Mouse (Mus musculus): ENCODE data around the gene Atp1a2. TPM values are rescaled to one million over a fixed set of nuclear protein-coding genes. Genes with fewer than 3 reads are reported as not detected.

The Atp1a2 gene
- polyA plus RNA-seq, 1 experiment from 2014 or later, result 12.9 TPM

GRCm38 (mm10) chr1:172302851-172303250, 5.0 kb upstream of the Atp1a2 start:
- Histone ChIP-seq H3K4me2 (ENCODE audit: low read length) (no peak overlapping the region), H3K4me3 (ENCODE audit: low read depth, low read length) (no peak overlapping the region), H3K27me3 (replicated peaks; ENCODE audit: control insufficient read depth, insufficient read depth, low read length) (no peaks in the 10 kb centered on the region), H3K9ac (ENCODE audit: low read length) (no peak overlapping the region), H3K27ac (ENCODE audit: low read depth, low read length) (no peak overlapping the region), H3K9me3 (replicated peaks; ENCODE audit: control insufficient read depth, low read length) (no peaks in the 10 kb centered on the region), H3K36me3 (ENCODE audit: control insufficient read depth, insufficient read depth, low read length) (no peaks in the 10 kb centered on the region), H3K4me1 (ENCODE audit: control insufficient read depth, insufficient read depth, low read length) (peaks cover 13% of the 10 kb centered on the region; the same call in 1 of the 2 replicates)
- 12% methylated on average over 6 of the region's 6 CpGs for WGBS
- ATAC-seq (no peak), DNase-seq (ENCODE audit: low spot score) (no peak)

GRCm38 (mm10) chr1:172302311-172302710, 4.4 kb upstream of the Atp1a2 start:
- no peak overlapping the region for H3K27ac ChIP-seq (ENCODE audit: low read depth, low read length)
- H3K36me3 ChIP-seq (ENCODE audit: control insufficient read depth, insufficient read depth, low read length), result no peaks in the 10 kb centered on the region

GRCm38 (mm10) chr1:172301180-172301579, 3.3 kb upstream of the Atp1a2 start:
- H3K4me2 ChIP-seq (ENCODE audit: low read length), result no peak overlapping the region
- H3K4me1 ChIP-seq (ENCODE audit: control insufficient read depth, insufficient read depth, low read length), result peaks cover 8% of the 10 kb centered on the region; the same call in 1 of the 2 replicates
- ATAC-seq (peak; percentile 37; the same call in 1 of the 2 replicates), DNase-seq (ENCODE audit: low spot score) (no peak)
- no peaks in the 10 kb centered on the region for H3K9me3 ChIP-seq (replicated peaks; ENCODE audit: control insufficient read depth, low read length)
- no peaks in the 10 kb centered on the region for H3K36me3 ChIP-seq (ENCODE audit: control insufficient read depth, insufficient read depth, low read length)
- 50% methylated on average over 12 of the region's 12 CpGs for WGBS
- H3K27ac ChIP-seq (ENCODE audit: low read depth, low read length), result no peak overlapping the region
- H3K27me3 ChIP-seq (replicated peaks; ENCODE audit: control insufficient read depth, insufficient read depth, low read length), result no peaks in the 10 kb centered on the region
- no peak overlapping the region for H3K4me3 ChIP-seq (ENCODE audit: low read depth, low read length)
- H3K9ac ChIP-seq (ENCODE audit: low read length), result no peak overlapping the region

More at GRCm38 (mm10) chr1:172302311-172302710, 4.4 kb upstream of the Atp1a2 start:
- H3K9me3 ChIP-seq (replicated peaks; ENCODE audit: control insufficient read depth, low read length), result no peaks in the 10 kb centered on the region
- ATAC-seq, result no peak
- no peak overlapping the region for H3K4me2 ChIP-seq (ENCODE audit: low read length)
- 69% methylated on average over 3 of the region's 3 CpGs for WGBS
- no peak overlapping the region for H3K4me3 ChIP-seq (ENCODE audit: low read depth, low read length)
- DNase-seq (ENCODE audit: low spot score), result no peak
- H3K27me3 ChIP-seq (replicated peaks; ENCODE audit: control insufficient read depth, insufficient read depth, low read length), result no peaks in the 10 kb centered on the region
- H3K4me1 ChIP-seq (ENCODE audit: control insufficient read depth, insufficient read depth, low read length), result peaks cover 10% of the 10 kb centered on the region; the same call in 1 of the 2 replicates
- no peak overlapping the region for H3K9ac ChIP-seq (ENCODE audit: low read length)

GRCm38 (mm10) chr1:172300247-172300646, 2.4 kb upstream of the Atp1a2 start:
- WGBS, result 63% methylated on average over 5 of the region's 5 CpGs
- no peaks in the 10 kb centered on the region for H3K36me3 ChIP-seq (ENCODE audit: control insufficient read depth, insufficient read depth, low read length)
- no peak overlapping the region for H3K4me2 ChIP-seq (ENCODE audit: low read length)
- H3K27ac ChIP-seq (ENCODE audit: low read depth, low read length), result no peak overlapping the region
- ATAC-seq, result no peak
- no peak overlapping the region for H3K9ac ChIP-seq (ENCODE audit: low read length)
- H3K4me1 ChIP-seq (ENCODE audit: control insufficient read depth, insufficient read depth, low read length), result peaks cover 15% of the 10 kb centered on the region; the same call in 1 of the 2 replicates
- no peak for DNase-seq (ENCODE audit: low spot score)
- no peaks in the 10 kb centered on the region for H3K9me3 ChIP-seq (replicated peaks; ENCODE audit: control insufficient read depth, low read length)
- H3K4me3 ChIP-seq (ENCODE audit: low read depth, low read length), result no peak overlapping the region
- no peaks in the 10 kb centered on the region for H3K27me3 ChIP-seq (replicated peaks; ENCODE audit: control insufficient read depth, insufficient read depth, low read length)

GRCm38 (mm10) chr1:172299528-172299927, 1.7 kb upstream of the Atp1a2 start:
- H3K9me3 ChIP-seq (replicated peaks; ENCODE audit: control insufficient read depth, low read length), result no peaks in the 10 kb centered on the region
- H3K4me3 ChIP-seq (ENCODE audit: low read depth, low read length), result no peak overlapping the region
- H3K27ac ChIP-seq (ENCODE audit: low read depth, low read length), result no peak overlapping the region
- no peak for DNase-seq (ENCODE audit: low spot score)
- 73% methylated on average over 7 of the region's 7 CpGs for WGBS
- no peak overlapping the region for H3K4me2 ChIP-seq (ENCODE audit: low read length)
- ATAC-seq, result no peak
- no peaks in the 10 kb centered on the region for H3K27me3 ChIP-seq (replicated peaks; ENCODE audit: control insufficient read depth, insufficient read depth, low read length)
- H3K4me1 ChIP-seq (ENCODE audit: control insufficient read depth, insufficient read depth, low read length), result peaks cover 22% of the 10 kb centered on the region; the same call in 1 of the 2 replicates
- no peaks in the 10 kb centered on the region for H3K36me3 ChIP-seq (ENCODE audit: control insufficient read depth, insufficient read depth, low read length)
- no peak overlapping the region for H3K9ac ChIP-seq (ENCODE audit: low read length)

GRCm38 (mm10) chr1:172296816-172297510, 901 bp downstream of the Atp1a2 start:
- Histone ChIP-seq H3K4me1 (ENCODE audit: control insufficient read depth, insufficient read depth, low read length) (peaks cover 22% of the 10 kb centered on the region; the same call in 1 of the 2 replicates), H3K9me3 (replicated peaks; ENCODE audit: control insufficient read depth, low read length) (no peaks in the 10 kb centered on the region), H3K4me2 (ENCODE audit: low read length) (peak overlapping the region; percentile 37), H3K27me3 (replicated peaks; ENCODE audit: control insufficient read depth, insufficient read depth, low read length) (no peaks in the 10 kb centered on the region), H3K27ac (ENCODE audit: low read depth, low read length) (peak overlapping the region; percentile 62; the same call in 1 of the 2 replicates), H3K36me3 (ENCODE audit: control insufficient read depth, insufficient read depth, low read length) (no peaks in the 10 kb centered on the region), H3K9ac (ENCODE audit: low read length) (peak overlapping the region; percentile 49), H3K4me3 (ENCODE audit: low read depth, low read length) (peak overlapping the region; percentile 17)
- ATAC-seq (no peak), DNase-seq (ENCODE audit: low spot score) (no peak)
- WGBS, result 77% methylated on average over 6 of the region's 6 CpGs

GRCm38 (mm10) chr1:172295751-172296197, 2.1 kb downstream of the Atp1a2 start:
- ATAC-seq, result peak; percentile 86
- Histone ChIP-seq H3K36me3 (ENCODE audit: control insufficient read depth, insufficient read depth, low read length) (no peaks in the 10 kb centered on the region), H3K27ac (ENCODE audit: low read depth, low read length) (peak overlapping the region; percentile 62), H3K27me3 (replicated peaks; ENCODE audit: control insufficient read depth, insufficient read depth, low read length) (no peaks in the 10 kb centered on the region), H3K4me2 (ENCODE audit: low read length) (peak overlapping the region; percentile 37), H3K4me1 (ENCODE audit: control insufficient read depth, insufficient read depth, low read length) (peaks cover 19% of the 10 kb centered on the region; the same call in 1 of the 2 replicates), H3K4me3 (ENCODE audit: low read depth, low read length) (no peak overlapping the region; the same call in 1 of the 2 replicates), H3K9ac (ENCODE audit: low read length) (no peak overlapping the region), H3K9me3 (replicated peaks; ENCODE audit: control insufficient read depth, low read length) (no peaks in the 10 kb centered on the region)
- 22% methylated on average over 4 of the region's 4 CpGs for WGBS
- DNase-seq (ENCODE audit: low spot score), result peak; percentile 74

- no peaks in the 10 kb centered on the region for H3K27me3 ChIP-seq (replicated peaks; ENCODE audit: control insufficient read depth, insufficient read depth, low read length)
- 0 out of 2 replicates have a peak, but pooled peaks cover 2% of the 10 kb centered on the region for H3K36me3 ChIP-seq (ENCODE audit: control insufficient read depth, insufficient read depth, low read length)
- H3K27ac ChIP-seq (ENCODE audit: low read depth, low read length), result no peak overlapping the region
- H3K4me2 ChIP-seq (ENCODE audit: low read length), result no peak overlapping the region
- no peak overlapping the region for H3K9ac ChIP-seq (ENCODE audit: low read length)
- H3K9me3 ChIP-seq (replicated peaks; ENCODE audit: control insufficient read depth, low read length), result no peaks in the 10 kb centered on the region
- ATAC-seq (no peak), DNase-seq (ENCODE audit: low spot score) (no peak)
- WGBS, result 89% methylated on average over 11 of the region's 11 CpGs
- peaks cover 19% of the 10 kb centered on the region; the same call in 1 of the 2 replicates for H3K4me1 ChIP-seq (ENCODE audit: control insufficient read depth, insufficient read depth, low read length)
- no peak overlapping the region for H3K4me3 ChIP-seq (ENCODE audit: low read depth, low read length)
Measured at GRCm38 (mm10) chr1:172293449-172293848, 4.4 kb downstream of the Atp1a2 start.

GRCm38 (mm10) chr1:172292880-172293279, 5.0 kb downstream of the Atp1a2 start:
- 87% methylated on average over 2 of the region's 2 CpGs for WGBS
- no peak for DNase-seq (ENCODE audit: low spot score)

More at GRCm38 (mm10) chr1:172292880-172293279, 5.0 kb downstream of the Atp1a2 start:
- peaks cover 16% of the 10 kb centered on the region; the same call in 1 of the 2 replicates for H3K4me1 ChIP-seq (ENCODE audit: control insufficient read depth, insufficient read depth, low read length)
- 0 out of 2 replicates have a peak, but pooled peaks cover 2% of the 10 kb centered on the region for H3K36me3 ChIP-seq (ENCODE audit: control insufficient read depth, insufficient read depth, low read length)
- H3K9me3 ChIP-seq (replicated peaks; ENCODE audit: control insufficient read depth, low read length), result no peaks in the 10 kb centered on the region
- H3K27me3 ChIP-seq (replicated peaks; ENCODE audit: control insufficient read depth, insufficient read depth, low read length), result no peaks in the 10 kb centered on the region
- H3K9ac ChIP-seq (ENCODE audit: low read length), result no peak overlapping the region
- no peak for ATAC-seq
- no peak overlapping the region for H3K4me3 ChIP-seq (ENCODE audit: low read depth, low read length)
- no peak overlapping the region for H3K27ac ChIP-seq (ENCODE audit: low read depth, low read length)
- no peak overlapping the region for H3K4me2 ChIP-seq (ENCODE audit: low read length)
